Mouse (Mus musculus): ENCODE data around the gene Hic1.

GRCm38 (mm10) chr11:75164051-75164450 lies 5.3 kb downstream of the Hic1 start:
- no peak for TF ChIP-seq POLR2A (IDR thresholded peaks at IDR 0.05; ENCODE audit: insufficient read depth, low read depth, low read length)
- TF ChIP-seq CTCF (IDR thresholded peaks at IDR 0.05; ENCODE audit: insufficient read depth, low read depth, low read length): no peak

All from olfactory bulb, adult 2 months (tissue).